Mouse (Mus musculus): ENCODE data around the gene Sympk.

DNA sequence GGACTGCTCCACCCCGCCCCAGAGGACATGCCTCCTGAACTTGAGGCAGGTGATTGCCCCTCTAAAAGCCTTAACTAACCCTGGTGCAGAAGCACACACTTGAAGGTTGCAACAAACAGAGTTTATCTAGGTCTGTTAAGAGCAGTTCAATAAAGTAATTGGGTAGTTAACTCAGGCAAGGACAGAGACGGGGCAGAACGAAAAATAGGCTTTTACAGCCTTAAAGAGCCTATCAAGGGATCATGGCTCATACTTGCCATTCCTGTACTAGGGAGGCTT, 22.4 kb upstream of the Sympk start:
- TF ChIP-seq CTCF (IDR thresholded peaks at IDR 0.05; ENCODE audit: low read depth, low read length) = no peak
- TF ChIP-seq POLR2A (IDR thresholded peaks at IDR 0.05; ENCODE audit: extremely low read depth, insufficient read depth, low read length) = no peak
